Mouse (Mus musculus): ENCODE data around the gene Nt5dc2. TPM values are rescaled to one million over a fixed set of nuclear protein-coding genes. Genes with fewer than 3 reads are reported as not detected.

Gene Nt5dc2
- polyA plus RNA-seq, 1 experiment from 2014 or later = 462 TPM

GRCm38 (mm10) chr14:31166827-31167226, 36.0 kb downstream of the Nt5dc2 start:
- Histone ChIP-seq H3K9ac (replicated peaks; ENCODE audit: low read length) (no peak overlapping the region), H3K36me3 (replicated peaks; ENCODE audit: control insufficient read depth, insufficient read depth, low read depth, low read length) (peaks cover 10% of the 10 kb centered on the region), H3K9me3 (replicated peaks; ENCODE audit: control insufficient read depth, low read length) (no peaks in the 10 kb centered on the region), H3K27me3 (ENCODE audit: control insufficient read depth, insufficient read depth, low read length) (no peaks in the 10 kb centered on the region), H3K4me2 (ENCODE audit: low read depth, low read length) (no peak overlapping the region), H3K4me3 (ENCODE audit: low read depth, low read length) (no peak overlapping the region), H3K27ac (replicated peaks; ENCODE audit: low read depth, low read length) (no peak overlapping the region), H3K4me1 (ENCODE audit: control insufficient read depth, insufficient read depth, low read length) (no peaks in the 10 kb centered on the region)
- ATAC-seq (replicated peaks; ENCODE audit: insufficient number of reproducible peaks, low FRiP score, low TSS enrichment, low read depth) (no peak), DNase-seq (ENCODE audit: low spot score) (no peak)
- 67% methylated on average over 9 of the region's 9 CpGs for WGBS

GRCm38 (mm10) chr14:31168425-31168824, 37.6 kb downstream of the Nt5dc2 start, which contains the start of gene Stab1:
Gene Stab1, minus strand, starts transcription at chr14:31168641.
- no peak within 1 kb of the TSS; the same call in 1 of the 2 replicates for H3K9ac ChIP-seq (replicated peaks; ENCODE audit: low read length)
- DNase-seq (ENCODE audit: low spot score) (no peak), ATAC-seq (replicated peaks; ENCODE audit: insufficient number of reproducible peaks, low FRiP score, low TSS enrichment, low read depth) (no peak)
- no peaks in the 10 kb centered on the region for H3K4me1 ChIP-seq (ENCODE audit: control insufficient read depth, insufficient read depth, low read length)
- no peak within 1 kb of the TSS for H3K4me2 ChIP-seq (ENCODE audit: low read depth, low read length)
- H3K27ac ChIP-seq (replicated peaks; ENCODE audit: low read depth, low read length) = no peak within 1 kb of the TSS
- no peaks in the 10 kb centered on the region for H3K27me3 ChIP-seq (ENCODE audit: control insufficient read depth, insufficient read depth, low read length)
- no peak within 1 kb of the TSS for H3K4me3 ChIP-seq (ENCODE audit: low read depth, low read length)
- WGBS = 48% methylated on average over 10 of the region's 10 CpGs
- H3K9me3 ChIP-seq (replicated peaks; ENCODE audit: control insufficient read depth, low read length) = no peaks in the 10 kb centered on the region
- H3K36me3 ChIP-seq (replicated peaks; ENCODE audit: control insufficient read depth, insufficient read depth, low read depth, low read length) = peaks cover 25% of the 10 kb centered on the region

GRCm38 (mm10) chr14:31169508-31169907, 38.7 kb downstream of the Nt5dc2 start:
- no peak overlapping the region for H3K27ac ChIP-seq (replicated peaks; ENCODE audit: low read depth, low read length)
- H3K4me1 ChIP-seq (ENCODE audit: control insufficient read depth, insufficient read depth, low read length) = no peaks in the 10 kb centered on the region
- ATAC-seq (replicated peaks; ENCODE audit: insufficient number of reproducible peaks, low FRiP score, low TSS enrichment, low read depth) (no peak), DNase-seq (ENCODE audit: low spot score) (no peak)
- peaks cover 32% of the 10 kb centered on the region for H3K36me3 ChIP-seq (replicated peaks; ENCODE audit: control insufficient read depth, insufficient read depth, low read depth, low read length)
- H3K4me2 ChIP-seq (ENCODE audit: low read depth, low read length) = no peak overlapping the region
- 91% methylated on average over 6 of the region's 6 CpGs for WGBS
- no peak overlapping the region for H3K9ac ChIP-seq (replicated peaks; ENCODE audit: low read length)
- H3K27me3 ChIP-seq (ENCODE audit: control insufficient read depth, insufficient read depth, low read length) = no peaks in the 10 kb centered on the region
- no peaks in the 10 kb centered on the region for H3K9me3 ChIP-seq (replicated peaks; ENCODE audit: control insufficient read depth, low read length)
- no peak overlapping the region for H3K4me3 ChIP-seq (ENCODE audit: low read depth, low read length)

GRCm38 (mm10) chr14:31170963-31171362, 40.1 kb downstream of the Nt5dc2 start:
- no peak overlapping the region for H3K4me3 ChIP-seq (ENCODE audit: low read depth, low read length)
- no peak overlapping the region for H3K9ac ChIP-seq (replicated peaks; ENCODE audit: low read length)
- no peak overlapping the region for H3K27ac ChIP-seq (replicated peaks; ENCODE audit: low read depth, low read length)
- DNase-seq (ENCODE audit: low spot score) (no peak), ATAC-seq (replicated peaks; ENCODE audit: insufficient number of reproducible peaks, low FRiP score, low TSS enrichment, low read depth) (no peak)
- no peak overlapping the region for H3K4me2 ChIP-seq (ENCODE audit: low read depth, low read length)
- H3K36me3 ChIP-seq (replicated peaks; ENCODE audit: control insufficient read depth, insufficient read depth, low read depth, low read length) = peaks cover 36% of the 10 kb centered on the region
- WGBS = 92% methylated on average over 13 of the region's 13 CpGs
- H3K4me1 ChIP-seq (ENCODE audit: control insufficient read depth, insufficient read depth, low read length) = no peaks in the 10 kb centered on the region
- no peaks in the 10 kb centered on the region for H3K9me3 ChIP-seq (replicated peaks; ENCODE audit: control insufficient read depth, low read length)
- no peaks in the 10 kb centered on the region for H3K27me3 ChIP-seq (ENCODE audit: control insufficient read depth, insufficient read depth, low read length)

- no peak overlapping the region for H3K4me3 ChIP-seq (ENCODE audit: low read depth, low read length)
- H3K9me3 ChIP-seq (replicated peaks; ENCODE audit: control insufficient read depth, low read length) = no peaks in the 10 kb centered on the region
- DNase-seq (ENCODE audit: low spot score) (no peak), ATAC-seq (replicated peaks; ENCODE audit: insufficient number of reproducible peaks, low FRiP score, low TSS enrichment, low read depth) (no peak)
- no peak overlapping the region for H3K9ac ChIP-seq (replicated peaks; ENCODE audit: low read length)
- no peaks in the 10 kb centered on the region for H3K27me3 ChIP-seq (ENCODE audit: control insufficient read depth, insufficient read depth, low read length)
- no peaks in the 10 kb centered on the region for H3K4me1 ChIP-seq (ENCODE audit: control insufficient read depth, insufficient read depth, low read length)
- WGBS = 89% methylated on average over 11 of the region's 11 CpGs
- no peak overlapping the region for H3K27ac ChIP-seq (replicated peaks; ENCODE audit: low read depth, low read length)
- H3K36me3 ChIP-seq (replicated peaks; ENCODE audit: control insufficient read depth, insufficient read depth, low read depth, low read length) = peaks cover 39% of the 10 kb centered on the region
- H3K4me2 ChIP-seq (ENCODE audit: low read depth, low read length) = no peak overlapping the region
These were observed 40.5 kb downstream of the Nt5dc2 start for GRCm38 (mm10) chr14:31171386-31171785.

GRCm38 (mm10) chr14:31171821-31172220, 41.0 kb downstream of the Nt5dc2 start:
- peaks cover 43% of the 10 kb centered on the region for H3K36me3 ChIP-seq (replicated peaks; ENCODE audit: control insufficient read depth, insufficient read depth, low read depth, low read length)

GRCm38 (mm10) chr14:31172781-31173455, 42.1 kb downstream of the Nt5dc2 start:
- 87% methylated on average over 18 of the region's 18 CpGs for whole genome bisulfite sequencing
- Histone ChIP-seq H3K36me3 (replicated peaks; ENCODE audit: control insufficient read depth, insufficient read depth, low read depth, low read length) (peaks cover 43% of the 10 kb centered on the region), H3K27ac (replicated peaks; ENCODE audit: low read depth, low read length) (no peak overlapping the region), H3K4me1 (ENCODE audit: control insufficient read depth, insufficient read depth, low read length) (no peaks in the 10 kb centered on the region), H3K4me2 (ENCODE audit: low read depth, low read length) (no peak overlapping the region), H3K27me3 (ENCODE audit: control insufficient read depth, insufficient read depth, low read length) (no peaks in the 10 kb centered on the region), H3K9ac (replicated peaks; ENCODE audit: low read length) (no peak overlapping the region), H3K4me3 (ENCODE audit: low read depth, low read length) (no peak overlapping the region), H3K9me3 (replicated peaks; ENCODE audit: control insufficient read depth, low read length) (no peaks in the 10 kb centered on the region)
- no peak for ATAC-seq (replicated peaks; ENCODE audit: insufficient number of reproducible peaks, low FRiP score, low TSS enrichment, low read depth)
- DNase-seq (ENCODE audit: low spot score) = no peak

More at GRCm38 (mm10) chr14:31171821-31172220, 41.0 kb downstream of the Nt5dc2 start:
- ATAC-seq (replicated peaks; ENCODE audit: insufficient number of reproducible peaks, low FRiP score, low TSS enrichment, low read depth) = no peak
- H3K27ac ChIP-seq (replicated peaks; ENCODE audit: low read depth, low read length) = no peak overlapping the region
- 96% methylated on average over 15 of the region's 15 CpGs for WGBS
- H3K9me3 ChIP-seq (replicated peaks; ENCODE audit: control insufficient read depth, low read length) = no peaks in the 10 kb centered on the region
- no peak overlapping the region for H3K9ac ChIP-seq (replicated peaks; ENCODE audit: low read length)
- DNase-seq (ENCODE audit: low spot score) = no peak
- H3K27me3 ChIP-seq (ENCODE audit: control insufficient read depth, insufficient read depth, low read length) = no peaks in the 10 kb centered on the region
- H3K4me2 ChIP-seq (ENCODE audit: low read depth, low read length) = no peak overlapping the region
- H3K4me3 ChIP-seq (ENCODE audit: low read depth, low read length) = no peak overlapping the region
- H3K4me1 ChIP-seq (ENCODE audit: control insufficient read depth, insufficient read depth, low read length) = no peaks in the 10 kb centered on the region

- no peak overlapping the region for H3K4me3 ChIP-seq (ENCODE audit: low read depth, low read length)
These were observed 42.7 kb downstream of the Nt5dc2 start for GRCm38 (mm10) chr14:31173537-31173936.

More at GRCm38 (mm10) chr14:31173537-31173936, 42.7 kb downstream of the Nt5dc2 start:
- Histone ChIP-seq H3K36me3 (replicated peaks; ENCODE audit: control insufficient read depth, insufficient read depth, low read depth, low read length) (peaks cover 43% of the 10 kb centered on the region), H3K27me3 (ENCODE audit: control insufficient read depth, insufficient read depth, low read length) (no peaks in the 10 kb centered on the region), H3K9me3 (replicated peaks; ENCODE audit: control insufficient read depth, low read length) (no peaks in the 10 kb centered on the region), H3K4me2 (ENCODE audit: low read depth, low read length) (no peak overlapping the region), H3K4me1 (ENCODE audit: control insufficient read depth, insufficient read depth, low read length) (no peaks in the 10 kb centered on the region), H3K9ac (replicated peaks; ENCODE audit: low read length) (no peak overlapping the region), H3K27ac (replicated peaks; ENCODE audit: low read depth, low read length) (no peak overlapping the region)
- ATAC-seq (replicated peaks; ENCODE audit: insufficient number of reproducible peaks, low FRiP score, low TSS enrichment, low read depth) (no peak), DNase-seq (ENCODE audit: low spot score) (no peak)
- WGBS = 94% methylated on average over 7 of the region's 7 CpGs

All from embryonic facial prominence, embryonic 11.5 days (tissue).